Mouse (Mus musculus) CH12.LX (cell line): Measurements from ENCODE around the gene Gpr183. TPM values are rescaled to one million over a fixed set of nuclear protein-coding genes. Genes with fewer than 3 reads are reported as not detected.

ENCODE experiments used
- DNase-seq: peaks from one replicate; pipeline ENCODE4 v3.0.0-alpha.2; 2013; ENCODE audit errors: extremely low read depth
- H3K27ac ChIP-seq: 2 replicates; pipeline ENCODE4 v1.5.1; 2012; ENCODE audit warnings: low read depth, mild to moderate bottlenecking, control low read depth, moderate library complexity; ENCODE audit not compliant: insufficient read depth
- H3K27me3 ChIP-seq: replicated peaks from 2 replicates; pipeline ENCODE3; 2012; ENCODE audit warnings: inconsistent platforms
- H3K36me3 ChIP-seq, 2 experiments: replicated peaks in 1 of 2; 2 replicates each; pipeline versions ENCODE3 to v1.6.1; 2012; ENCODE audit warnings: inconsistent platforms in 1 of 2, low read length in 1 of 2, mild to moderate bottlenecking in 1 of 2, mixed read lengths in 1 of 2, moderate library complexity in 1 of 2; ENCODE audit not compliant: control insufficient read depth in 1 of 2, insufficient read depth in 1 of 2
- H3K4me1 ChIP-seq, 2 experiments: 2 replicates each; pipeline ENCODE4 v1.6.1; 2012; ENCODE audit warnings: inconsistent platforms in 1 of 2, moderate library complexity in 1 of 2; ENCODE audit not compliant: insufficient read depth in 2 of 2, control insufficient read depth in 1 of 2
- H3K4me2 ChIP-seq: 2 replicates; pipeline ENCODE4 v1.6.1; 2012; ENCODE audit warnings: low read depth, mild to moderate bottlenecking, control low read depth; ENCODE audit not compliant: poor library complexity, insufficient read depth, severe bottlenecking
- H3K4me3 ChIP-seq, 3 experiments: fragments of 150-350 bp in 1 of 3; sonication (generic) in 1 of 3; replicated peaks in 1 of 3; 2 replicates each; pipeline versions ENCODE3 to v1.5.1; 2011 to 2012; ENCODE audit warnings: low read depth in 2 of 3, low read length in 2 of 3, mild to moderate bottlenecking in 2 of 3, moderate library complexity in 2 of 3, control low read depth in 1 of 3, improper control_type of control experiment in 1 of 3, inconsistent platforms in 1 of 3, mixed read lengths in 1 of 3; ENCODE audit not compliant: poor library complexity in 1 of 3
- H3K79me2 ChIP-seq: replicated peaks from 2 replicates; pipeline ENCODE4 v1.6.1; 2012; ENCODE audit warnings: mild to moderate bottlenecking, moderate library complexity; ENCODE audit not compliant: control insufficient read depth, poor library complexity, insufficient read depth, severe bottlenecking; ENCODE audit errors: extremely low read depth
- H3K9ac ChIP-seq: 2 replicates; pipeline ENCODE4 v1.6.1; 2012; ENCODE audit warnings: low read depth, mild to moderate bottlenecking, control low read depth, moderate library complexity; ENCODE audit not compliant: insufficient read depth
- H3K9me3 ChIP-seq: replicated peaks from 2 replicates; pipeline ENCODE3; 2012; ENCODE audit warnings: low read length, inconsistent platforms, mixed read lengths
- ELF1 ChIP-seq: IDR thresholded peaks from 2 replicates; pipeline ENCODE4 v1.6.1; 2014; ENCODE audit warnings: low read depth, mild to moderate bottlenecking, inconsistent platforms, low read length, improper control_type of control experiment
- ETS1 ChIP-seq: conservative IDR thresholded peaks from 2 replicates; pipeline ENCODE4 v1.6.1; 2012; ENCODE audit warnings: low read depth, mild to moderate bottlenecking, inconsistent platforms, low read length, improper control_type of control experiment, moderate library complexity
- IRF4 ChIP-seq: IDR thresholded peaks from 2 replicates; pipeline ENCODE4 v1.6.1; 2014; ENCODE audit warnings: low read depth, mild to moderate bottlenecking, inconsistent platforms, low read length, improper control_type of control experiment
- JUN ChIP-seq: IDR thresholded peaks from 2 replicates; pipeline ENCODE4 v1.6.1; 2011; ENCODE audit warnings: low read depth, mild to moderate bottlenecking, low read length, improper control_type of control experiment, moderate library complexity; ENCODE audit not compliant: insufficient read depth
- JUND ChIP-seq: conservative IDR thresholded peaks from 2 replicates; pipeline ENCODE4 v1.6.1; 2011; ENCODE audit warnings: low read depth, low read length, improper control_type of control experiment
- MEF2A ChIP-seq: IDR thresholded peaks from 2 replicates; pipeline ENCODE4 v1.6.1; 2014; ENCODE audit warnings: low read depth, mild to moderate bottlenecking, inconsistent platforms, low read length, improper control_type of control experiment, borderline replicate concordance
- MXI1 ChIP-seq: IDR thresholded peaks from 2 replicates; pipeline ENCODE4 v1.6.1; 2011; ENCODE audit warnings: mild to moderate bottlenecking, low read depth, low read length, improper control_type of control experiment
- NELFE ChIP-seq: IDR thresholded peaks from 2 replicates; pipeline ENCODE4 v1.6.1; 2011; ENCODE audit warnings: low read depth, low read length, improper control_type of control experiment
- PAX5 ChIP-seq: IDR thresholded peaks from 2 replicates; pipeline ENCODE4 v1.6.1; 2012; ENCODE audit warnings: low read length, inconsistent platforms, mixed read lengths
- POLR2AphosphoS2 ChIP-seq: IDR thresholded peaks from 2 replicates; pipeline ENCODE4 v1.6.1; 2011; ENCODE audit warnings: low read depth, low read length, improper control_type of control experiment
- SIN3A ChIP-seq: IDR thresholded peaks from 2 replicates; pipeline ENCODE4 v1.6.1; 2012; ENCODE audit warnings: low read length, improper control_type of control experiment, inconsistent platforms
- TBP ChIP-seq: conservative IDR thresholded peaks from 2 replicates; pipeline ENCODE4 v1.6.1; 2011; ENCODE audit warnings: low read depth, low read length, improper control_type of control experiment
- TCF12 ChIP-seq: IDR thresholded peaks from 2 replicates; pipeline ENCODE4 v1.6.1; 2014; ENCODE audit warnings: low read depth, mild to moderate bottlenecking, inconsistent platforms, low read length, improper control_type of control experiment
- USF1 ChIP-seq: IDR thresholded peaks from 2 replicates; pipeline ENCODE4 v1.6.1; 2014; ENCODE audit warnings: low read depth, mild to moderate bottlenecking, inconsistent platforms, low read length, improper control_type of control experiment
- USF2 ChIP-seq: conservative IDR thresholded peaks from 2 replicates; pipeline ENCODE4 v1.6.1; 2011; ENCODE audit warnings: low read depth, low read length, improper control_type of control experiment
- ZC3H11A ChIP-seq: IDR thresholded peaks from 2 replicates; pipeline ENCODE4 v1.6.1; 2012; ENCODE audit warnings: low read depth, mild to moderate bottlenecking, inconsistent platforms, low read length, improper control_type of control experiment
- ZKSCAN1 ChIP-seq: IDR thresholded peaks from 2 replicates; pipeline ENCODE4 v1.6.1; 2012; ENCODE audit warnings: low read depth, inconsistent platforms, low read length, improper control_type of control experiment, borderline replicate concordance
- dilution Hi-C: fragments of 300-500 bp; cut with MboI; formaldehyde crosslinking; loops from 2 replicates; pipeline ENCODE4 v1.14.3; 2020; ENCODE audit warnings: low sequenced_read_pairs; ENCODE audit not compliant: extremely low pct_unique_long_range_greater_than_20kb, extremely low pct_ligation_motif_present
- in situ Hi-C: fragments of 300-500 bp; cut with MboI; formaldehyde crosslinking; loops from 3 replicates; pipeline ENCODE4 v1.14.3; 2019; ENCODE audit warnings: low sequenced_read_pairs, low pct_ligation_motif_present, low pct_unique_long_range_greater_than_20kb, mixed read lengths
- polyA plus RNA-seq: library from polyadenylated mRNA; unstranded; fragments of >175 nt; gene quantifications from 2 replicates; pipeline ENCODE4 v1.2.1, GENCODE M21; 2012; ENCODE audit warnings: low read depth; ENCODE audit not compliant: insufficient read length
- total RNA-seq, 2 experiments: library from RNA; depleted of rRNA; stranded (reverse); fragments of 300-350 nt in 1 of 2; fragments of >200 nt in 1 of 2; gene quantifications; 2 replicates each; pipeline ENCODE4 v1.2.3; 2012 to 2014

Gpr183 gene
- total and polyA plus RNA-seq, 3 experiments, result 3.6 to 16.3 (median 8.3) TPM

DNA sequence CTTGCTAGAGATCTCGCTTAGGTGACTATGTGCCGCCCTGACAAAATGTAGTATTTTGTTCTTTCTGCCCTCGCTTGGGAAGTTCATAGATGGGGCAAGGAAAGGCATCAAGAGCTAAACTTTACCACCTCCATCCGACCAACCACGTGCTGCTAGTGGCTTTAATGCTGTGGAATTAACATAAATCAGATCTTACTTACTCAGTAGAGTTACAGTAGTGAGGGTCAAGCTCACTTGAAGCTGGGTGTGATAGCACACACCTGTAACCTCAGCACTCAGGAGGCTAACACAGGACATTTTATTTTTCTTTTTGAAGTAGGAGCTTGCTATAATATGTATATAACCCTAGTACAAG lies 13.0 kb downstream of the Gpr183 start:
- H3K36me3 ChIP-seq, result peaks cover 11 to 68% of the 10 kb centered on the region in 2 experiments
- dilution Hi-C loops (no loop called here), in situ Hi-C loops (no loop called here)
- H3K4me1 ChIP-seq, result peaks cover 13 to 73% of the 10 kb centered on the region in 2 experiments
- no peak overlapping the region for H3K9ac ChIP-seq
- H3K9me3 ChIP-seq, result no peaks in the 10 kb centered on the region
- no peak overlapping the region for H3K27ac ChIP-seq
- no peak overlapping the region for H3K4me2 ChIP-seq
- no peaks in the 10 kb centered on the region for H3K79me2 ChIP-seq
- no peak for DNase-seq
- no peaks in the 10 kb centered on the region for H3K27me3 ChIP-seq
- TF ChIP-seq JUN, result no peak
- TF ChIP-seq ELF1, result no peak
- TF ChIP-seq SIN3A, result no peak
- no peak for TF ChIP-seq ZKSCAN1
- TF ChIP-seq POLR2AphosphoS2, result no peak
- no peak overlapping the region for H3K4me3 ChIP-seq

DNA sequence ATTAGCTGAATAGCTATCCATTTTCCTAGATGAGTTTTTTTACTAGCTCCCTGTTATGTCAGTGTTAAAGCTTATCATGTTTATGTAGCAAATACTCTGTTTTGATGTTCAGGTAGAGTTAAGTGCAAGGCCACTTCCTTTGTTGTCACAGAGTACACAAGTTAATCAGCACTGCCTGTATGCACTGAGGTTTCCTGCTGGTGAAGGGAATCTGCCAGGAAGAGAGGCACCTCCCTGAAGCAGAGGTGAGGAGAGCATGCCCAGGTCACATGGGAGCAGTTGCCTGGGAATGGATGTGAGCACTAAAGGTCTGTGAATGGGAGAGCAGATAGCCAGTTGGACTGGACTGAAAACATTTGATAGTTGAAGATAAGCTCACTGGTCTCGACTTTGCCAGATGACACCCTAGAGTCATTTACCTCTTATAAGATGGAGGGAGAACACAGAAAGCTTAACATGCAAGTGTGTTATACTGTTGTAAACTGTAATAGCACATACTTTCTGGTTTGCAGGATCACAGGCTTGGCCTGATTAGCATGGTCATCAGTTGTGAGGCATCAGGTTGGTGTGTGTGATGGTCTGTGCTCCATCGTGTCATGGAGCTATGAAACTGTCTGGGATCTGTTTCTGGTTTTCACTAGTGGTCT lies 13.5 kb downstream of the Gpr183 start:
- in situ Hi-C loops, result no loop called here
- Histone ChIP-seq H3K9me3 (no peaks in the 10 kb centered on the region), H3K4me3 (no peak overlapping the region), H3K4me1 (peaks cover 13 to 73% of the 10 kb centered on the region in 2 experiments), H3K4me2 (no peak overlapping the region), H3K27ac (no peak overlapping the region), H3K36me3 (peaks cover 11 to 65% of the 10 kb centered on the region in 2 experiments), H3K9ac (no peak overlapping the region), H3K27me3 (no peaks in the 10 kb centered on the region), H3K79me2 (no peaks in the 10 kb centered on the region)
- no peak for DNase-seq
- no peak for TF ChIP-seq USF2
- TF ChIP-seq MXI1, result no peak
- dilution Hi-C loops, result no loop called here

DNA sequence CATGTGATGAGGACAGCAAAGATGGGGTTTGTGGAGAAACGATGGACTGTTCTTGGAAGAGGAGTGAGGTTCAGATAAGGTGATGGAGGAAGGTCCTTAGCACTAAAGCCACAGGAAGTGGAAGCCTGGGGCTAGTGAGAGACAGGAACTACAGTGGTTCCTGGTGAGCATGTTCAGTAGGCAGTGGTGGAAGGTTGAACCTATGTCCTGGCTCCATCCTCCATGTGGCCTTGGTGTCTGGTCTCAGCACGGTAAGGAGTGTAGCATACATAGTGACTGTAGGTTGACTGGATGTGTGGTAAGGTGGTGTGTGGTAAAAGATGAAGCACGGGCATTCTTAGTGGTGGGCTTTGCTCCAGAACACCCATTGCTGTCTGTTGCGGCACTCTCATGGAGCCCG lies 15.1 kb downstream of the Gpr183 start:
- H3K4me1 ChIP-seq, result peaks cover 13 to 62% of the 10 kb centered on the region in 2 experiments
- H3K9me3 ChIP-seq, result no peaks in the 10 kb centered on the region
- no peak overlapping the region for H3K4me2 ChIP-seq
- H3K79me2 ChIP-seq, result no peaks in the 10 kb centered on the region
- dilution Hi-C loops, result no loop called here
- TF ChIP-seq USF1 (no peak), USF2 (no peak), TCF12 (no peak), JUND (no peak), MEF2A (no peak), ELF1 (no peak), NELFE (no peak), IRF4 (no peak), ETS1 (no peak), ZC3H11A (no peak), TBP (no peak), PAX5 (no peak), ZKSCAN1 (no peak)
- H3K27ac ChIP-seq, result 0 out of 2 replicates have a peak overlapping the region, but pooled peaks have one; percentile 18
- in situ Hi-C loops, result no loop called here
- H3K36me3 ChIP-seq, result peaks cover 11 to 54% of the 10 kb centered on the region in 2 experiments
- H3K27me3 ChIP-seq, result no peaks in the 10 kb centered on the region
- no peak for DNase-seq
- H3K9ac ChIP-seq, result no peak overlapping the region
- H3K4me3 ChIP-seq, result peak overlapping the region in 1 of 3 experiments; percentile 38
